Mouse (Mus musculus) limb, embryonic 15.5 days (tissue): ENCODE results near the gene Chrnb2. TPM values are rescaled to one million over a fixed set of nuclear protein-coding genes. Genes with fewer than 3 reads are reported as not detected.

Experiments used
- ATAC-seq: fragments of 200-750 bp; cut with Nextera tagmentation; 2 replicates; pipeline ENCODE4 v1.8.0; 2017; ENCODE audit warnings: low read depth, moderate TSS enrichment; ENCODE audit not compliant: insufficient number of reproducible peaks, low FRiP score, low TSS enrichment
- H3K27ac ChIP-seq: fragments of 300-500 bp; sonication (generic); 2 replicates; pipeline ENCODE4 v1.5.1; 2015; ENCODE audit warnings: moderate library complexity, mild to moderate bottlenecking, inconsistent platforms
- H3K27me3 ChIP-seq: fragments of 300-500 bp; sonication (generic); 2 replicates; pipeline ENCODE4 v1.6.1; 2015; ENCODE audit warnings: inconsistent platforms
- H3K36me3 ChIP-seq: fragments of 300-500 bp; sonication (generic); 2 replicates; pipeline ENCODE4 v1.6.1; 2015; ENCODE audit warnings: inconsistent platforms
- H3K4me1 ChIP-seq: fragments of 300-500 bp; sonication (generic); 2 replicates; pipeline ENCODE4 v1.6.1; 2015; ENCODE audit warnings: inconsistent platforms
- H3K4me2 ChIP-seq: fragments of 300-500 bp; sonication (generic); 2 replicates; pipeline ENCODE4 v1.6.1; 2015; ENCODE audit warnings: mild to moderate bottlenecking, inconsistent platforms
- H3K4me3 ChIP-seq: fragments of 300-500 bp; sonication (generic); 2 replicates; pipeline ENCODE4 v1.5.1; 2015; ENCODE audit warnings: mild to moderate bottlenecking, inconsistent platforms
- H3K9ac ChIP-seq: fragments of 300-500 bp; sonication (generic); 2 replicates; pipeline ENCODE4 v1.6.1; 2015; ENCODE audit warnings: inconsistent platforms
- H3K9me3 ChIP-seq: fragments of 300-500 bp; sonication (generic); 2 replicates; pipeline ENCODE4 v1.6.1; 2016; ENCODE audit warnings: inconsistent platforms
- WGBS: fragments of 180-500 bp; shearing (Covaris S2); methylation state at CpG from one replicate; pipeline ENCODE4 v1.1.7; 2015; 5-methylcytosine and 5-hydroxymethylcytosine counted together
- polyA plus RNA-seq: library from polyadenylated mRNA; unstranded; fragments of >200 nt; fragmentation: Nextera tagmentation; extraction: Ambion mirVana; gene quantifications from 2 replicates; pipeline ENCODE4 v1.2.1, GENCODE M21; 2015

The Chrnb2 gene
- polyA plus RNA-seq, 1 experiment from 2014 or later = 0.37 TPM

DNA sequence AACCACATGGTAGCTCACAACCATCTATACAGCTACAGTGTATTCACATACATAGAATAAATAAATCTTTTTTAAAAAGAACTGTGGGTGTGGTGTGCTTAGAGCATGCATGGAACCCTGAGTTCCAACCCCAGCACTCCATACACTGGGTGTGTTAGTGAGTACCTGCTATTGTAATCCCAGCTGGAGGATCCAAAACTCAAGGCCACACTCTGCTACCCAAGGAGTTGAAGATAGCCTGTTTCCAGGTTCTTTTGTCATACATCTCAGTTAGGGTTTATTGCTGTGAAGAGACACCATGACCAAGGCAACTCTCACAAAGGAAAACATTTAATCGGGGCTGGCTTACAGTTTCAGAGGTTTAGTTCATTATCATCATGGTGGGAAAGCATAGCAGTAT, 65.5 kb downstream of the Chrnb2 start:
- ATAC-seq = no peak
- Histone ChIP-seq H3K27me3 (no peaks in the 10 kb centered on the region), H3K4me3 (no peak overlapping the region)

More for the DNA sequence above, 65.5 kb downstream of the Chrnb2 start:
- no peaks in the 10 kb centered on the region for H3K36me3 ChIP-seq
- no peaks in the 10 kb centered on the region for H3K9me3 ChIP-seq
- H3K27ac ChIP-seq = no peak overlapping the region
- H3K9ac ChIP-seq = no peak overlapping the region
- 89% methylated on average over 1 of the region's 1 CpGs for WGBS
- H3K4me1 ChIP-seq = no peaks in the 10 kb centered on the region
- no peak overlapping the region for H3K4me2 ChIP-seq

Other genes starting within 250 kb of the Chrnb2 start
- 4.7 and 5.4 TPM in 2 replicates for gene Kcnn3, start 244.5 kb downstream of the Chrnb2 start, polyA plus RNA-seq
- 10.3 and 10.4 TPM in 2 replicates for gene Adar, start 49.6 kb downstream of the Chrnb2 start, polyA plus RNA-seq
- gene Ube2q1, start 9.0 kb upstream of the Chrnb2 start, polyA plus RNA-seq = 7.8 and 9.4 TPM in 2 replicates
- 2.7 and 3.9 TPM in 2 replicates for gene She, start 66.7 kb upstream of the Chrnb2 start, polyA plus RNA-seq
- 2.9 and 3.0 TPM in 2 replicates for gene Il6ra, start 148.6 kb upstream of the Chrnb2 start, polyA plus RNA-seq
- 18.6 and 18.9 TPM in 2 replicates for gene Atp8b2, start 198.9 kb upstream of the Chrnb2 start, polyA plus RNA-seq
- 143 and 146 TPM in 2 replicates for gene Hax1, start 234.1 kb upstream of the Chrnb2 start, polyA plus RNA-seq